Mouse (Mus musculus): Measurements from ENCODE around the gene Grasp.

GRCm38 (mm10) chr15:101191459-101192259, 32.3 kb upstream of the Grasp start:
- TF ChIP-seq CTCF (conservative IDR thresholded peaks at IDR 0.05; ENCODE audit: insufficient read depth, insufficient read length, low read depth, low read length) (no peak), POLR2A (IDR thresholded peaks at IDR 0.05; ENCODE audit: low read depth, low read length) (no peak)
